Mouse (Mus musculus): Measurements from ENCODE around the gene Mbd4. TPM values are rescaled to one million over a fixed set of nuclear protein-coding genes. Genes with fewer than 3 reads are reported as not detected.
"Not testable (repeated sequence)": the region's sequence is repeated elsewhere in the genome, so short reads cannot be mapped to it uniquely, and the experiment has no call there.

Mbd4 gene
- polyA plus RNA-seq, 1 experiment from 2014 or later: 22.4 TPM

DNA sequence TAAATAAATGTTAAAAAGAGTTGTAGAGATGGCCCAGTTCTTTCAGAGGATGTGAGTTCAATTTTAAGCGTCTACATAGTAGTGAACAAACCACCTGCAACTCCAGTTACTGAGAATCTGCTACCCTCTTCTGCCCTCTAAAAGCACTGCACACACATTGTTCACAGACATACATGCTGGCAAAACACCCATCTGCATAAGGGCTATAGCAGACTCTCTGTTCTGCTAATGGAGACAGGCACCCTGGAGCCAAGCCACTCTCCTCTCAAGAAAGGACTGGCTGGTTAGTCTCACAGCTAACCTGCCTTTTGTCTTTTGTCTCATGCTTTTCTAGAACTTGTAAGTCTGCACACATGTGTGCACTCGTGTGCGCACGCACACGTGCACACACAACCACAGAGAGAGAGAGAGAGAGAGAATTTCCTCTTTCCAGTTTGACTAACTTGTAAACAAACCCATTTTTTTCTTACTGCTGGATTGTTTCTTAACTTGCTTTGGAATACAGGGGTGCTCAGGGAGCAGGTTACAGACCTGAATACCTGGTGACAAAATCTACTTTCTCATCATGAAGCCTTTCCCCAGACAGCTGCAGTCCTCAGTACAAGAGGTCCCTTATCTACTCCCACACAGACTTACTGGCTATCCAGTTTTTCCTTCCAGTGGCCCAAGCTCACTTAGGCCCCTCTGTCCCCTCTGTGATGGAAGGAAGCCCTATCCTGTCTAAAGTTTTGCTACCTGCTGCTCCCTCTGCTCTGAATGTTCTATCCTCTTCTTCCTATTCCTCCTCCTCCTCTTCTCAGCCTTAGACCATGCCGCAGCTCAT lies 22.2 kb downstream of the Mbd4 start:
- Histone ChIP-seq H3K4me1 (no peaks in the 10 kb centered on the region), H3K27me3 (no peaks in the 10 kb centered on the region), H3K27ac (no peak overlapping the region), H3K4me2 (replicated peaks) (no peak overlapping the region), H3K9ac (no peak overlapping the region), H3K9me3 (replicated peaks) (no peaks in the 10 kb centered on the region), H3K4me3 (no peak overlapping the region), H3K36me3 (no peaks in the 10 kb centered on the region)
- ATAC-seq (ENCODE audit: low FRiP score): no peak
- 87% methylated on average over 6 of the region's 6 CpGs for WGBS

DNA sequence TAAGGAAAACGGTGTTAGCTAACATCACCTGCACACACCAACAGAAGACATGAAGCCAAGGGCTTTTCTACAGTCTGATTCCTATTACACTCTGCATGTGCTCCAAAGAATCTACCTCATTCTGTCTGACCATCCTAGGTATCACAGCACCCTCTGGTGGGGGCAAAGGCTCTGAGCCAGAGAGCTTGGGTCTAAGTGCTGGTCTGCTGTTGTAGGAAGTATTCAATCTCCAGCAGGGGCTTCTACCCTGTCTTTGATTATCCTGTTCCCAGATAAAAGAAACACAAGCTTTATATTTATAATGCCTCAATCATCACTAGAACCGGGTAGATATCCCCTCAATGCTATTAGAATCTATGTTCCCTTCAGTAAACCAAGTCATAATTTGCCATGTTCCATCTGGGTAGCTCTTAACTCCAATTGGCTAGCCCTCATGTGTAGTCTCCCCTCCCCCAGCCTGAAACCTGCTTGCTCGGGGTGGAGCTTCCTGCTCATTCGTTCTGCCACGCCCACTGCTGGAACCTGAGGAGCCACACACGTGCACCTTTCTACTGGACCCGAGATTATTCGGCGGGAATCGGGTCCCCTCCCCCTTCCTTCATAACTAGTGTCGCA lies 29.2 kb downstream of the Mbd4 start:
- H3K9ac ChIP-seq; H3K27ac ChIP-seq; H3K27me3 ChIP-seq; H3K4me2 ChIP-seq (replicated peaks); H3K9me3 ChIP-seq (replicated peaks); H3K4me1 ChIP-seq; H3K36me3 ChIP-seq: not testable (repeated sequence)
- 5% methylated on average over 5 of the region's 11 CpGs for WGBS
- H3K4me3 ChIP-seq: 0 out of 2 replicates have a peak overlapping the region, but pooled peaks have one; percentile 14
- peak; percentile 88 for ATAC-seq (ENCODE audit: low FRiP score)

DNA sequence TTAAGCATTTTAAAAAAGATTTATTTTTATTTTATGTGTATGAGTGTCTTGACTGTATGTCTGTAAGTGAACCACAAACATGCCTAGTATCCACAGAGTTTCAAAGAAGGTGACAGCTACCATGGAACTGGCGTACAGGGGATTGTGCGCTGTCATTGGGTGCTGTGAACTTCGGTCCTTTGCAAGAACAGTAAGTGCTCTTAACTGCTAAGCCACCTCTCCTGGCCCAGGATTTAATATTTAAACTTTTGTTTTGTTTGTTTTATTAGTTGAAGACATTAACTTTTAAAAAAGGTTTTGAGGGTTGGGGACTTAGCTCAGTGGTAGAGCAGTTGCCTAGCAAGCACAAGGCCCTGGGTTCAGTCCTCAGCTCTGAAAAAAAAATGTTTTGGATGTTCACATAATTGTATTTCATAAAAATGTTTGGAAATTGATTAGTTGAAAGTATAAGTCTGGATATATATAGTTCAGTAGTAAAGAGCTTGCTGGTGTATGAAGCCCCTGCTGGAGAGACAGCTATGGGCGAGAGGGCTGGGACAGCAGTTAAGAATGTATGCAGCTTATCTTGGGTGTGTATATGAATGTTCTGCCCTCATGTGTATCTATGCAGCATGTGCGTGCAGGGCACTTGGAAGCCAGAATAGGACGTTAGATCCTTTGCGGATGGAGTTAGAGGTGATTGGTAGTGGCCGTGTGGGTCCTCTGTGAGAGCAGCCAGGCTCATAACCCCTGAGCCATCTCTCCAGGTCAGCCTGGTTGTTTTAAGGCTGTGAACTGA lies 31.8 kb downstream of the Mbd4 start:
- Histone ChIP-seq H3K36me3 (no peaks in the 10 kb centered on the region), H3K4me1 (no peaks in the 10 kb centered on the region), H3K27ac (no peak overlapping the region), H3K4me2 (replicated peaks) (no peak overlapping the region), H3K27me3 (no peaks in the 10 kb centered on the region), H3K4me3 (no peak overlapping the region), H3K9me3 (replicated peaks) (no peaks in the 10 kb centered on the region), H3K9ac (no peak overlapping the region)
- no peak for ATAC-seq (ENCODE audit: low FRiP score)
- WGBS: 90% methylated on average over 8 of the region's 8 CpGs

DNA sequence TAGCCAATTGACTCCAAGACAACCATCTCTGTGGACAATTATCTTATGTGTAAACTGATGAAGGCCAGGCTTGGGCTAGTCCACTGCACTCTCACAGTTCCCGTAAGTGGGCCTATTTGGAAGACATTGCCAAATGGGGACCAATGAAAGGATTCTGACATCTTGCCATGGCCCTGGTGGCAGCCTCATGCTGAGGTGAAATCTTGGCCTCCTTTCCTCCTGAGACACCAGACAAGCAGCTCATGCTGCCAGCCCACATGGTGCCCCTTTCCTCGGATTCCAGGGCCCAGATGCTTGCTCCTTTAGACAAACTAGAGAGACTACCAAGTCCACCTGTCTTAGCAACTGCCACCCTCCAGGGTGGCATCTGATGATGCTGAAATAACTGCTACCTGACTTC lies 35.0 kb downstream of the Mbd4 start:
- WGBS: 77% methylated on average over 2 of the region's 2 CpGs
- Histone ChIP-seq H3K9ac (no peak overlapping the region), H3K4me1 (peaks cover 5% of the 10 kb centered on the region; the same call in 1 of the 2 replicates), H3K36me3 (no peaks in the 10 kb centered on the region), H3K9me3 (replicated peaks) (no peaks in the 10 kb centered on the region), H3K27me3 (no peaks in the 10 kb centered on the region), H3K4me2 (replicated peaks) (no peak overlapping the region), H3K4me3 (no peak overlapping the region), H3K27ac (no peak overlapping the region)
- ATAC-seq (ENCODE audit: low FRiP score): no peak

DNA sequence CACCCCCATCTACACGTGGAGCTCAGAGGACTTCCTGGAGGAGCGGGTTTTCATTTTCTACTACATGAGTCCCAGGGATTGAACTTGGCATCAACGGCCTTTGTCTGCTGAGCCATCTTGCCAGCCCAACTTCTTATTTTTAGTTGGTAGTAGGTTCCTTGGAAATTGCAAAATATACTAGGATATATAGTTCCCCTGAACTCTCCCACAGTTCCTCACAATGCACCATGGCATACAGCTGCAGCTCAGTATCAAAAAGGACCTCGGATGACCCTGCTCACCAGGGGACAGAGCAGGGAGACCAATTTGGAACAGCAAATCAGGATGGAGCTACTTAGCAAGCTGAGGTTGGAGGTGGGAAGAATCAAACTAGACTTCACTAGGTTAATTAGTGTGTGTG lies 38.1 kb downstream of the Mbd4 start:
- Histone ChIP-seq H3K4me3 (no peak overlapping the region), H3K9me3 (replicated peaks) (no peaks in the 10 kb centered on the region), H3K36me3 (no peaks in the 10 kb centered on the region), H3K4me2 (replicated peaks) (no peak overlapping the region), H3K4me1 (peaks cover 5% of the 10 kb centered on the region; the same call in 1 of the 2 replicates), H3K9ac (no peak overlapping the region), H3K27me3 (no peaks in the 10 kb centered on the region), H3K27ac (no peak overlapping the region)
- no peak for ATAC-seq (ENCODE audit: low FRiP score)
- WGBS: 80% methylated on average over 4 of the region's 4 CpGs

DNA sequence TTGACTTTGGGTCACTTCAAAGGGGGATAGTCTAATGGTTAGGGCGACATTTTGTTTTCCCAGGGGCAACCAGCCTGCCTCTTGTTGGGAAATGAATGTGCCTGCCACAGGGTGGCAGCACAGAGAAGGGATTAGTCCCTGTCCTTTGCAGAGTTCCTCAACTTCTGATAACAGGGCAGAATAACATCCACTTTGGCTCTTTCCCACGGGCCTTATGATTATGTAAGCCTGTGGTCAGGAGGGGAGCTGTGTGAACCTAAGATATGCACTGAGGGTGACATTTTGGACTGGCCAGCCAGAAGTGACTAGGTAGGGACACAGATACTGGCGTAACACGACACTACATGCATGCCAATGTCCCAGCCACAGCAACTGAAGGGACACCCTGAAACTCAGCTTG lies 39.1 kb downstream of the Mbd4 start:
- H3K9ac ChIP-seq: no peak overlapping the region

DNA sequence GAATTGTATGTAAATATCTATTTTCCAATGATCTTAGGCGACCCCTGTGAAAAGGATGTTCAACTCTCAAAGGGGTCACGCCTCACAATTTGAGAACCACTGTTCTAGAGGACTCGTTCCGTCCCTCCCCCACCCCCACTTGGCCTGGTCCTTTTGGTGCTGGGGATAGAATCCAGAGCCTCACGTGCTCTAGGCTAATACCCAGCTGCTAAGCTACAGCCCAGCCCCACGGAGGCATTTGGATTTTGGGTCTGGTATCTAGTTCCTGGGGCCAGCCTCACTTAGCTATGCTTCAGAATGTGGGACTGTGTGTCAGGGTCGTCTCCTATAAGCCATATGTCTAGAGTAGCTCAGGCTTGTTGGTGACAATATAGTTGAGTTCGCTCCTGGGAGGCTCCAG lies 41.6 kb downstream of the Mbd4 start:
- Histone ChIP-seq H3K4me2 (replicated peaks) (no peak overlapping the region), H3K27me3 (no peaks in the 10 kb centered on the region), H3K9ac (no peak overlapping the region), H3K4me1 (peaks cover 14% of the 10 kb centered on the region), H3K27ac (no peak overlapping the region), H3K9me3 (replicated peaks) (no peaks in the 10 kb centered on the region), H3K4me3 (no peak overlapping the region), H3K36me3 (peaks cover 8% of the 10 kb centered on the region)
- ATAC-seq (ENCODE audit: low FRiP score): no peak
- WGBS: 74% methylated on average over 8 of the region's 8 CpGs

More for the DNA sequence above, 39.1 kb downstream of the Mbd4 start:
- Histone ChIP-seq H3K9me3 (replicated peaks) (no peaks in the 10 kb centered on the region), H3K27me3 (no peaks in the 10 kb centered on the region), H3K27ac (no peak overlapping the region), H3K36me3 (no peaks in the 10 kb centered on the region), H3K4me3 (no peak overlapping the region), H3K4me1 (peaks cover 5% of the 10 kb centered on the region; the same call in 1 of the 2 replicates), H3K4me2 (replicated peaks) (no peak overlapping the region)
- 36% methylated on average over 4 of the region's 4 CpGs for WGBS
- no peak for ATAC-seq (ENCODE audit: low FRiP score)

DNA sequence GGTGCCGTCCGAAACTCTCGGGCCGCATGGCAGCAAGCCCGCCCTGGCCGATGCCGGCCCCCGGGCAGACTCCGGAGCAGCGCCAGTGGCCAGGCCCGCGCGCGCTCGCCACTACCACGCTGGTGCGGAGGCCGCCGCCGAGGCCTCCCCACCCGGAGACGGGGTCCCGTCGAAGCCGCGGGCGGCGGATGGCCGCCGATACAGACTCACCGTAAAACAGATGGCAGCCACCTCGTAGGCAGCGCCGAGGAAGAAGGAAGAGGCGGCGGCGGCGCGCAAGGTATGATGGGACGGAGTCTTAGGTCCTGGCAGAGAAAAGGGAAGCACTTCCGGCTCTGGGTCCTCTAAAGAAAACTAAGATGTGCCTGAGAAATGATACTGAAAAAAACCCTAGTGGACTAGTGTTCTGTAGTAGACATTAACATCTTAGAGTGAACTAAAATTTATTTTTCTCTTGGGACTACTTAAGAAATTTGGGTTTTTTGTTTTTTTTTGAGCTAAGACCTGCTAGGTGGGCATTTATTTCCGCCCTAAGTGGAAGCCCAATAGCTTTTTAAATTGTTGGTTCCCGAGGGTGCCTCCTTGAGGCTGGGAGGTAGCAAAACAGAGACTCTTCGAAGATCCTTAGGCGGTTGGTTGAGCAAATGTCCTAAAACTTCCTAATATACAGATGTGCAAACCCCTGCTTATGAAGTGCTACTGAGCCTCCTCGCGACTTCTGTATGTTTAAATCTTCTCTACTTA lies 44.5 kb downstream of the Mbd4 start, which contains the start of gene Rpl32:
TSS of gene Rpl32 (minus strand) at position 260 of the 744 bp plus-strand sequence.
- H3K4me1 ChIP-seq: peaks cover 20% of the 10 kb centered on the region
- H3K4me2 ChIP-seq (replicated peaks): peak within 1 kb of the TSS; percentile 88
- H3K27me3 ChIP-seq: no peaks in the 10 kb centered on the region
- WGBS: under 1% methylated on average over 47 of the region's 47 CpGs
- peaks cover 37% of the 10 kb centered on the region for H3K36me3 ChIP-seq
- no peaks in the 10 kb centered on the region for H3K9me3 ChIP-seq (replicated peaks)
- peak within 1 kb of the TSS; percentile 97 for H3K27ac ChIP-seq
- peak within 1 kb of the TSS; percentile 99 for H3K9ac ChIP-seq
- peak within 1 kb of the TSS; percentile 96 for H3K4me3 ChIP-seq
- ATAC-seq (ENCODE audit: low FRiP score): peak; percentile 84

DNA sequence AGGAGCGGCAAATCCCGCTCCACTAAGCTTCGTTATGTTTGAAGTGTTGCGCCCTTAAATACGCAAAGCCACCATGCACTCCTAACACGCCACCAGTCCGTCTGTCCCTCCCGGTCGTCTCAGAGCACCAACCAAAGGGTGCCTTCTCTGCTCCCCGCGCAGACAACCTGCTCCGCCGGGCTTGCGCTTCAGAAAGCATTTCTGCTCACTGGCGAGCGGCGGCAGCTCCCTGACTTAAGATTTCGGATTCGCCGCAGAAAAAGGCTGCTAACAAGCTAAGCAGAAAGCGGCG lies 45.0 kb downstream of the Mbd4 start:
- no peaks in the 10 kb centered on the region for H3K27me3 ChIP-seq
- peaks cover 40% of the 10 kb centered on the region for H3K36me3 ChIP-seq
- H3K9ac ChIP-seq: peak overlapping the region; percentile 99
- H3K27ac ChIP-seq: peak overlapping the region; percentile 97
- ATAC-seq (ENCODE audit: low FRiP score): no peak; the same call in 1 of the 2 replicates
- H3K4me3 ChIP-seq: peak overlapping the region; percentile 96
- H3K4me2 ChIP-seq (replicated peaks): peak overlapping the region; percentile 88
- peaks cover 20% of the 10 kb centered on the region for H3K4me1 ChIP-seq
- no peaks in the 10 kb centered on the region for H3K9me3 ChIP-seq (replicated peaks)
- WGBS: under 1% methylated on average over 22 of the region's 22 CpGs

DNA sequence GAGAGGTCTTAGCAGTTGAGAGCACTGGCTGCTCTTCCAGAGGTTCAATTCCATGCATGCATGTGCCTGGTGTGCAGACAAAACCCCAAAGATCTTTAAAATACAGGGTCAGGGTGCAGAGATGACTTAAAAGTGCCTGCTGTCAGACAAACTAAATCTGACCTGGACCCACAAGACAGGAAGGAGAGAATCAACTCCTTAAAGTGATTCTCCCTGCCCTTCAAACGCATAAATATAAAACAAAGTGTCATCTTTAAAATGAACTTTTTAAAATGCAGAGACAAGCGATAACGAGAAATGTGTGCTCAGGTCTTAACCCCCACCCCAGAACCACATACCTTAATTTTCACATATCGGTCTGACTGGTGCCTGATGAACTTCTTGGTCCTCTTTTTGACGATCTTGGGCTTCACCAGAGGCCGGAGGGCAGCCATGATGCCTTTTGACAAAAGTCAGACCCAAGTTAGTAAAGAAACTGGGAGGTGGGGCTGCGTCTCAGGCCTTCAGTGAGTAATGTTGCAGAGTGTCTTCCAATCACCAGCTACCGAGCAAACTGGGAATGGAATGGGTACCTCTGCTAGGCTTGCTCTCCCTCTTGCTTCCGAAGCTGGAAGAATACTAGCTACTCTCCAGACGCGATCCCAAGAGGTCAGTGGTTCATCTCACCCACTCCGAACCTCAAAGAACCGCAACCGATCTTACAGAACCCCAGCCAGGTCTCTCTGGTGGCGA lies 45.5 kb downstream of the Mbd4 start:
- Histone ChIP-seq H3K4me3 (peak overlapping the region; percentile 96), H3K36me3 (peaks cover 45% of the 10 kb centered on the region), H3K27ac (peak overlapping the region; percentile 97), H3K4me2 (replicated peaks) (peak overlapping the region; percentile 88), H3K4me1 (peaks cover 20% of the 10 kb centered on the region), H3K9ac (peak overlapping the region; percentile 99), H3K9me3 (replicated peaks) (no peaks in the 10 kb centered on the region), H3K27me3 (no peaks in the 10 kb centered on the region)
- no peak for ATAC-seq (ENCODE audit: low FRiP score)
- WGBS: 3% methylated on average over 15 of the region's 15 CpGs

DNA sequence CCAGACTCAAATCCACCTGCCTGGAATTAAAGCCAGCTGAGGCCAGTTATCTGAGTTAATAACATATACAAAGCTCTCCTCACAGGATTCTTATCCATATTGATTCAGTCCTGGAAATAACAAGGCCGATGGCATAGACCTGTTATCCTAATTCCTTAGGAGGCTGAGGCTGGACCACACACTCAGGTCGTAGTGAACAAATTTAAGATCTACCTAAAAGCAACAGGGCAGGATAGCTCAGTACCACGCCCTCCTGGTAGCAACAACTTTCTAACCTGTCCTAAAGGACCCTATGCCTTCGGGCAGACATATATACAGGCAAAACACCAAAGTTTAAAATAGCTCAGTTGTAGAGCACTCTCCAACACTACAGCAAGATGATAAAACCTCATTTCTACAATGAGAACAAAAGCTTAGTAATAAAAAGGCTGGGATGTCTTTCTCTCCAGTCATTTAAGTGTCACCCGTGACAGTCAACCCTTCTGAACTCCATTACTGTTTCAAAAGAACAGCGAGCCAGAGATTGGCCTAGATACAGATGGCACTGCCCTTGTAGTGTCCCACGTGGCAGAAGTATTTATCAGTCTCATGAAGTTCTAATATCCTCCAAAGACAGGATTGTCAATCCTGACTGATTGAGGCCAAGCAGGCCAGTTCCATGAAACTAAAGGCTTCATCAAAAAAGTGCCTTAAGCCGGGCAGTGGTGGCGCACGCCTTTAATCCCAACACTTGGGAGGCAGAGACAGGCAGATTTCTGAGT lies 48.6 kb downstream of the Mbd4 start:
- 76% methylated on average over 10 of the region's 10 CpGs for whole genome bisulfite sequencing
- no peak for ATAC-seq (ENCODE audit: low FRiP score)

More for the DNA sequence above, 48.6 kb downstream of the Mbd4 start:
- H3K27ac ChIP-seq: no peak overlapping the region
- H3K27me3 ChIP-seq: no peaks in the 10 kb centered on the region
- no peak overlapping the region for H3K9ac ChIP-seq
- no peak overlapping the region for H3K4me3 ChIP-seq
- H3K4me2 ChIP-seq (replicated peaks): no peak overlapping the region
- H3K9me3 ChIP-seq (replicated peaks): no peaks in the 10 kb centered on the region
- peaks cover 20% of the 10 kb centered on the region for H3K4me1 ChIP-seq
- H3K36me3 ChIP-seq: peaks cover 72% of the 10 kb centered on the region

Measured in hindbrain, embryonic 12.5 days (tissue).